In the genomic region with DNA sequence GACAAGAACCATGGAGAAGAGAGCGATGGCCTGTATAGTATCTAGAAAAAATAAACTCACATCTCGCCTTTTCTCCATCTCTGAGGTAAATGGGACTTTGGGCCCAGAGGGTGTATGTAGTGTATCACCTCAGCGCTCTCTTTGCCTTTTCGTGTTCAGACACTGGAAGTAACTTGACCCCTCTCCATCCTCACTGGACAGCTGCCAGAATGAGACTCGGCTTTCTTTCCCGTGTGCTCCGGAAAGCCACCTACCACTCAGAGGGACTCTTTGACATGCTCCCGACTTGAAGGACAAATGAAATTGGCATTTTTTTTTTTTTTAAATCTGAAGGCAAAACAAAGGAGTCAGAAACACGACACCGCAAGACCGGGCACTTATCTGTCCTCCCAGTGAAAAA, we compare ENCODE assay signal across 33 mouse cellular contexts. TPM values are rescaled to one million over a fixed set of nuclear protein-coding genes. Genes with fewer than 3 reads are reported as not detected.
DNase-seq lines count a peak whose midpoint lies in the region; ATAC-seq and TF ChIP-seq lines count a peak whose summit lies in the region.
"Had no signal": no experiment of that assay in that cellular context is flagged by ENCODE, and none has a peak within 500 bp of the region (broad histone marks: within the 10 kb centered on the region; RNA-seq: fewer than 3 reads in every experiment).

No protein-coding gene starts in this region.

- no peak for DNase-seq in hindbrain, embryonic 11.5 days (ENCODE audit: low spot score)
- DNase-seq in midbrain, embryonic 10.5 days (ENCODE audit: low spot score), result no peak
- no peak for DNase-seq in midbrain, embryonic 14.5 days
- no peak for DNase-seq in adrenal gland, postnatal 25 days
- no peak for DNase-seq in embryo, embryonic 10 days (ENCODE audit: low spot score)
- DNase-seq: adrenal gland, adult 2 months; B cell, adult 2 months; cerebellum, adult 8-10 months; cerebellum, postnatal 25 days; gastrocnemius, adult 2 months; gastrocnemius, postnatal 36 days; heart, adult 18-20 months; heart, postnatal 14 days; layer of hippocampus, adult 9-11 months; lung, postnatal 36 days; right cerebral cortex, postnatal 25 days; thymus, postnatal 14 days had no signal

- no peaks in the 10 kb centered on the region for H3K9me3 ChIP-seq in hindbrain, embryonic 11.5 days (ENCODE audit: control insufficient read depth, low read length)
- no peaks in the 10 kb centered on the region for H3K9me3 ChIP-seq in hindbrain, embryonic 16.5 days (ENCODE audit: control insufficient read depth, low read length)
- H3K9me3 ChIP-seq in midbrain, embryonic 10.5 days (replicated peaks), result no peaks in the 10 kb centered on the region
- H3K9me3 ChIP-seq in midbrain, embryonic 14.5 days (ENCODE audit: control insufficient read depth, low read length), result no peaks in the 10 kb centered on the region
- H3K9me3 ChIP-seq: embryonic facial prominence, embryonic 12.5 days; heart, embryonic 12.5 days; hindbrain, embryonic 12.5 days; liver, embryonic 15.5 days; midbrain, embryonic 13.5 days; stomach, embryonic 15.5 days had no signal

- ATAC-seq in hindbrain, embryonic 11.5 days (ENCODE audit: low FRiP score), result no peak
- ATAC-seq in hindbrain, embryonic 16.5 days, result no peak
- no peak for ATAC-seq in midbrain, embryonic 14.5 days (ENCODE audit: low FRiP score, low TSS enrichment)
- ATAC-seq: activated CD4-positive, CD25-positive, alpha-beta regulatory T cell, adult 4 months; forebrain, embryonic 14.5 days; intestine, postnatal 0 days; midbrain, embryonic 13.5 days had no signal

- 40% methylated on average over 11 of the region's 11 CpGs for WGBS in hindbrain, embryonic 11.5 days
- WGBS in hindbrain, embryonic 16.5 days, result 37% methylated on average over 11 of the region's 11 CpGs
- 66% methylated on average over 11 of the region's 11 CpGs for WGBS in midbrain, embryonic 10.5 days
- 45% methylated on average over 11 of the region's 11 CpGs for WGBS in midbrain, embryonic 14.5 days

- 0 out of 2 replicates have a peak overlapping the region, but pooled peaks have one; percentile 23 for H3K9ac ChIP-seq in hindbrain, embryonic 11.5 days (ENCODE audit: low read depth, low read length)
- no peak overlapping the region for H3K9ac ChIP-seq in hindbrain, embryonic 16.5 days (ENCODE audit: low read depth, low read length)
- no peak overlapping the region for H3K9ac ChIP-seq in midbrain, embryonic 14.5 days (replicated peaks; ENCODE audit: low read length)
- H3K9ac ChIP-seq: embryonic facial prominence, embryonic 12.5 days; heart, embryonic 12.5 days; hindbrain, embryonic 12.5 days; liver, embryonic 15.5 days; midbrain, embryonic 13.5 days; stomach, embryonic 15.5 days had no signal

- H3K4me3 ChIP-seq in hindbrain, embryonic 11.5 days (ENCODE audit: low read depth, low read length), result no peak overlapping the region
- no peak overlapping the region for H3K4me3 ChIP-seq in hindbrain, embryonic 16.5 days (ENCODE audit: low read length)
- H3K4me3 ChIP-seq in midbrain, embryonic 10.5 days, result no peak overlapping the region
- H3K4me3 ChIP-seq in midbrain, embryonic 14.5 days (replicated peaks; ENCODE audit: low read depth, low read length), result no peak overlapping the region
- no peak overlapping the region for H3K4me3 ChIP-seq in embryonic fibroblast, embryonic 13.5 days (ENCODE audit: insufficient read depth, low read length)
- H3K4me3 ChIP-seq: embryonic facial prominence, embryonic 12.5 days; erythroblast, embryonic 14.5 days; gastrocnemius, adult 2 months; heart, embryonic 12.5 days; hindbrain, embryonic 12.5 days; liver, embryonic 15.5 days; midbrain, embryonic 13.5 days; stomach, embryonic 15.5 days had no signal

- H3K4me2 ChIP-seq in hindbrain, embryonic 11.5 days (replicated peaks; ENCODE audit: low read depth, low read length), result no peak overlapping the region
- H3K4me2 ChIP-seq in hindbrain, embryonic 16.5 days (ENCODE audit: low read length), result no peak overlapping the region
- no peak overlapping the region for H3K4me2 ChIP-seq in midbrain, embryonic 14.5 days (ENCODE audit: low read length)
- H3K4me2 ChIP-seq: embryonic facial prominence, embryonic 12.5 days; heart, embryonic 12.5 days; hindbrain, embryonic 12.5 days; liver, embryonic 15.5 days; midbrain, embryonic 13.5 days; stomach, embryonic 15.5 days had no signal

- no peaks in the 10 kb centered on the region for H3K27me3 ChIP-seq in hindbrain, embryonic 11.5 days (ENCODE audit: control insufficient read depth, insufficient read depth, low read length)
- H3K27me3 ChIP-seq in hindbrain, embryonic 16.5 days (replicated peaks; ENCODE audit: control insufficient read depth, insufficient read depth, low read length), result no peaks in the 10 kb centered on the region
- no peaks in the 10 kb centered on the region for H3K27me3 ChIP-seq in midbrain, embryonic 10.5 days (ENCODE audit: low read depth, poor library complexity, severe bottlenecking)
- H3K27me3 ChIP-seq in midbrain, embryonic 14.5 days (ENCODE audit: control insufficient read depth, insufficient read depth, low read length), result no peaks in the 10 kb centered on the region
- H3K27me3 ChIP-seq: embryonic facial prominence, embryonic 12.5 days; heart, embryonic 12.5 days; hindbrain, embryonic 12.5 days; liver, embryonic 15.5 days; midbrain, embryonic 13.5 days; stomach, embryonic 15.5 days had no signal

- no peak for TF ChIP-seq CTCF in embryonic fibroblast, embryonic 13.5 days (IDR thresholded peaks at IDR 0.05; ENCODE audit: borderline replicate concordance, insufficient read depth, low read length)

- no peaks in the 10 kb centered on the region for H3K36me3 ChIP-seq in hindbrain, embryonic 11.5 days (ENCODE audit: control insufficient read depth, insufficient read depth, low read length)
- H3K36me3 ChIP-seq in hindbrain, embryonic 16.5 days (ENCODE audit: control insufficient read depth, insufficient read depth, low read length), result no peaks in the 10 kb centered on the region
- H3K36me3 ChIP-seq in midbrain, embryonic 10.5 days, result peaks cover 69% of the 10 kb centered on the region
- no peaks in the 10 kb centered on the region for H3K36me3 ChIP-seq in midbrain, embryonic 14.5 days (ENCODE audit: control insufficient read depth, insufficient read depth, low read length)
- H3K36me3 ChIP-seq: hindbrain, embryonic 12.5 days; liver, embryonic 15.5 days; midbrain, embryonic 13.5 days had no signal

- H3K4me1 ChIP-seq in hindbrain, embryonic 11.5 days (replicated peaks; ENCODE audit: control insufficient read depth, insufficient read depth, low read length), result no peaks in the 10 kb centered on the region; the same call in 1 of the 2 replicates
- peaks cover 6% of the 10 kb centered on the region; the same call in 1 of the 2 replicates for H3K4me1 ChIP-seq in hindbrain, embryonic 16.5 days (ENCODE audit: control insufficient read depth, insufficient read depth, low read depth, low read length)
- H3K4me1 ChIP-seq in midbrain, embryonic 10.5 days, result peaks cover 23% of the 10 kb centered on the region
- no peaks in the 10 kb centered on the region; the same call in 1 of the 2 replicates for H3K4me1 ChIP-seq in midbrain, embryonic 14.5 days (ENCODE audit: control insufficient read depth, insufficient read depth, low read length)
- peaks cover 18% of the 10 kb centered on the region for H3K4me1 ChIP-seq in embryonic fibroblast, embryonic 13.5 days (ENCODE audit: control insufficient read depth, insufficient read depth, low read length)
- H3K4me1 ChIP-seq: liver, embryonic 15.5 days had no signal

- TF ChIP-seq POLR2A in embryonic fibroblast, embryonic 13.5 days (IDR thresholded peaks at IDR 0.05; ENCODE audit: low read depth, low read length), result no peak

- no peak overlapping the region for H3K27ac ChIP-seq in hindbrain, embryonic 11.5 days (ENCODE audit: low read depth, low read length)
- H3K27ac ChIP-seq in hindbrain, embryonic 16.5 days (ENCODE audit: low read depth, low read length), result no peak overlapping the region
- H3K27ac ChIP-seq in midbrain, embryonic 10.5 days (replicated peaks), result peak overlapping the region; percentile 46; the same call in 1 of the 2 replicates
- no peak overlapping the region for H3K27ac ChIP-seq in midbrain, embryonic 14.5 days (replicated peaks; ENCODE audit: low read depth, low read length)
- H3K27ac ChIP-seq in embryonic fibroblast, embryonic 13.5 days (ENCODE audit: insufficient read depth, low read length), result peak overlapping the region; percentile 29
- H3K27ac ChIP-seq: embryonic facial prominence, embryonic 12.5 days; gastrocnemius, adult 2 months; hindbrain, embryonic 12.5 days; kidney, postnatal 0 days; liver, embryonic 15.5 days; midbrain, embryonic 13.5 days; stomach, embryonic 15.5 days had no signal

RNA-seq across cellular contexts. Expression of gene Hmga2, which starts 35.0 kb away (rescaled TPM):
- 39.6 and 42.9 TPM in 2 replicates for polyA plus RNA-seq in hindbrain, embryonic 11.5 days (2014; fragmentation: Nextera tagmentation; extraction: Ambion mirVana)
- polyA plus RNA-seq in hindbrain, embryonic 16.5 days (2015; fragmentation: Nextera tagmentation; extraction: Ambion mirVana), result 1.6 and 2.1 TPM in 2 replicates
- 28.9 and 44.4 TPM in 2 replicates for polyA plus RNA-seq in midbrain, embryonic 10.5 days (2016; fragmentation: Nextera tagmentation; extraction: Ambion mirVana)
- 2.4 and 2.6 TPM in 2 replicates for polyA plus RNA-seq in midbrain, embryonic 14.5 days (2014; fragmentation: Nextera tagmentation; extraction: Ambion mirVana)
- 195 and 437 TPM in 2 replicates for polyA plus RNA-seq in embryonic fibroblast, embryonic 13.5 days (2011; ENCODE audit: insufficient read length, low read depth, missing spikeins)
- total RNA-seq in adrenal gland, postnatal 25 days (2021), result 5.7 and 9.4 TPM in 2 replicates
- total RNA-seq: gastrocnemius, postnatal 36 days; heart, adult 18-20 months; liver, adult 2 months; monocyte, adult 5-6 weeks had no signal
- polyA plus RNA-seq: frontal cortex, adult 2 months had no signal

Comparison
In these comparisons a context has a peak if more than half of its experiments do, and no peak if none do; other contexts are left out.
1. H3K27ac ChIP-seq: peak in midbrain, embryonic 10.5 days (single experiment) and embryonic fibroblast, embryonic 13.5 days (single experiment); none in hindbrain, embryonic 11.5 days (single experiment), hindbrain, embryonic 16.5 days (single experiment) and midbrain, embryonic 14.5 days (single experiment).